Mouse (Mus musculus) liver, embryonic 14.5 days (tissue): ENCODE measurements around the gene Umps.

ENCODE experiments used
- CTCF ChIP-seq: IDR thresholded peaks from 2 replicates; pipeline ENCODE4 v1.5.1; 2016; ENCODE audit warnings: antibody characterized with exemption, low read depth, control low read depth
- EP300 ChIP-seq: IDR thresholded peaks from 2 replicates; pipeline ENCODE4 v1.6.1; 2016; ENCODE audit warnings: antibody characterized with exemption, low read depth

DNA sequence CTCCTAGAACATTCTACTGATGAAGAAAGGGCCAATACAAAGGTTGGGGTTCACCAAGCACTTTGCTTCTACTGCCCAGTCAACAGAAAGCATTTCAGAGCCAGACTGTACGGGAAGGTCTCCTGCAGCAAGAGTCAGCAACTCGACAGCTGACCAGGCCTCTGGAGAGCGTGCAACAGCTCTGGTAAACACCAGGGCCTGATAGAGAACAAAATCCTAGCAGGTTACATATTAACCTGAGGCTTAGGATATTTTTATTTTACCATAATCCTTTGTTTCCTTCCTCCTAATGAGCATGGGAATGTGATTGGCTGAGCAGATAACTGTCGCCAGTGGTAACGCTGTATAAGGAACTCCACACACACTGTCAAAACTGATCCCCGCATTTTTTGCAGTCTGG is 3.3 kb downstream of the Umps start:
- TF ChIP-seq CTCF (no peak), EP300 (no peak)
